Mouse (Mus musculus) liver, adult 2 months (tissue): ENCODE measurements around the gene Col6a3. TPM values are rescaled to one million over a fixed set of nuclear protein-coding genes. Genes with fewer than 3 reads are reported as not detected.
A peak's percentile ranks its signal among the peaks of the same experiment; 100 is the strongest.

Experiments
- DNase-seq: peaks from one replicate; pipeline ENCODE4 v3.0.0-alpha.2; 2011; ENCODE audit warnings: low read depth, low spot score; ENCODE audit errors: extremely low read depth
- H3K27ac ChIP-seq: fragments of 200-500 bp; replicated peaks from 2 replicates; pipeline ENCODE4 v1.5.1; 2012; ENCODE audit warnings: low read depth, mild to moderate bottlenecking, control low read depth, inconsistent platforms, low read length; ENCODE audit not compliant: insufficient read depth
- H3K27me3 ChIP-seq: fragments of 200-500 bp; 2 replicates; pipeline ENCODE4 v1.6.1; 2012; ENCODE audit warnings: mild to moderate bottlenecking, moderate library complexity, low read length, inconsistent platforms; ENCODE audit not compliant: control insufficient read depth, insufficient read depth
- H3K36me3 ChIP-seq: fragments of 200-500 bp; 2 replicates; pipeline ENCODE4 v1.6.1; 2012; ENCODE audit warnings: low read length, inconsistent platforms; ENCODE audit not compliant: control insufficient read depth, insufficient read depth
- H3K4me1 ChIP-seq: fragments of 200-500 bp; 2 replicates; pipeline ENCODE4 v1.6.1; 2011; ENCODE audit warnings: low read length; ENCODE audit not compliant: control insufficient read depth, insufficient read depth
- H3K4me3 ChIP-seq: fragments of 200-500 bp; 2 replicates; pipeline ENCODE4 v1.5.1; 2011; ENCODE audit warnings: low read depth, mild to moderate bottlenecking, control low read depth, low read length, moderate library complexity; ENCODE audit not compliant: insufficient read depth
- H3K79me2 ChIP-seq: fragments of 200-500 bp; 2 replicates; pipeline ENCODE4 v1.6.1; 2012; ENCODE audit warnings: inconsistent platforms, mild to moderate bottlenecking, low read length, moderate library complexity; ENCODE audit not compliant: control insufficient read depth, insufficient read depth
- H3K9ac ChIP-seq: fragments of 200-500 bp; 2 replicates; pipeline ENCODE4 v1.6.1; 2012; ENCODE audit warnings: low read depth, mild to moderate bottlenecking, control low read depth, inconsistent platforms, low read length
- CTCF ChIP-seq: fragments of 200-500 bp; IDR thresholded peaks from 2 replicates; pipeline ENCODE4 v1.5.1; 2011; ENCODE audit warnings: low read depth, low read length, control low read depth
- POLR2A ChIP-seq: fragments of 200-500 bp; IDR thresholded peaks from 2 replicates; pipeline ENCODE4 v1.6.1; 2011; ENCODE audit warnings: low read length, control low read depth; ENCODE audit not compliant: insufficient read depth; ENCODE audit errors: extremely low read depth
- WGBS: fragments of 180-500 bp; shearing (Covaris S2); methylation state at CpG from one replicate; pipeline ENCODE4 v1.1.7; 2018; 5-methylcytosine and 5-hydroxymethylcytosine counted together
- polyA plus RNA-seq: library from polyadenylated mRNA; depleted of rRNA; stranded (reverse); fragments of >200 nt; gene quantifications from 2 replicates; pipeline ENCODE4 v1.2.3, GENCODE M21; 2012
- total RNA-seq: library from RNA; depleted of rRNA; stranded (reverse); fragments of >200 nt; gene quantifications from 2 replicates; pipeline ENCODE4 v1.2.3, GENCODE M21; 2014

Gene Col6a3
- total and polyA plus RNA-seq, 2 experiments, result 2.1 to 5.5 TPM

- DNase-seq, result no peak
- TF ChIP-seq POLR2A, result no peak
- TF ChIP-seq CTCF, result no peak
- Histone ChIP-seq H3K27me3 (no peaks in the 10 kb centered on the region; the same call in 1 of the 2 replicates), H3K36me3 (no peaks in the 10 kb centered on the region), H3K4me3 (no peak overlapping the region), H3K4me1 (no peaks in the 10 kb centered on the region), H3K27ac (no peak overlapping the region), H3K79me2 (no peaks in the 10 kb centered on the region), H3K9ac (no peak overlapping the region)
- WGBS, result 76% methylated on average over 8 of the region's 8 CpGs
These were observed 93.6 kb downstream of the Col6a3 start for GRCm38 (mm10) chr1:90750169-90750568.

GRCm38 (mm10) chr1:90748544-90748943 lies 95.2 kb downstream of the Col6a3 start:
- H3K4me3 ChIP-seq, result no peak overlapping the region
- H3K36me3 ChIP-seq, result no peaks in the 10 kb centered on the region
- H3K27me3 ChIP-seq, result no peaks in the 10 kb centered on the region; the same call in 1 of the 2 replicates
- 66% methylated on average over 4 of the region's 4 CpGs for WGBS
- no peaks in the 10 kb centered on the region for H3K4me1 ChIP-seq
- no peak for DNase-seq
- H3K27ac ChIP-seq, result no peak overlapping the region
- H3K79me2 ChIP-seq, result no peaks in the 10 kb centered on the region
- no peak overlapping the region for H3K9ac ChIP-seq
- TF ChIP-seq POLR2A (no peak), CTCF (no peak)

- WGBS, result 26% methylated on average over 14 of the region's 14 CpGs
- no peaks in the 10 kb centered on the region for H3K4me1 ChIP-seq
- TF ChIP-seq CTCF, result no peak
- no peak for TF ChIP-seq POLR2A
- H3K27me3 ChIP-seq, result no peaks in the 10 kb centered on the region
- H3K79me2 ChIP-seq, result no peaks in the 10 kb centered on the region
- H3K4me3 ChIP-seq, result no peak overlapping the region
- no peak overlapping the region for H3K9ac ChIP-seq
- H3K36me3 ChIP-seq, result no peaks in the 10 kb centered on the region
- H3K27ac ChIP-seq, result no peak overlapping the region
- peak; percentile 19 for DNase-seq
These were observed 99.8 kb downstream of the Col6a3 start for GRCm38 (mm10) chr1:90743941-90744386.

- Histone ChIP-seq H3K4me1 (no peaks in the 10 kb centered on the region), H3K9ac (no peak overlapping the region), H3K27me3 (no peaks in the 10 kb centered on the region), H3K36me3 (no peaks in the 10 kb centered on the region), H3K27ac (no peak overlapping the region), H3K4me3 (no peak overlapping the region), H3K79me2 (no peaks in the 10 kb centered on the region)
- TF ChIP-seq POLR2A (no peak), CTCF (no peak)
- no peak for DNase-seq
- 52% methylated on average over 1 of the region's 1 CpGs for WGBS
These were observed 100.3 kb downstream of the Col6a3 start for GRCm38 (mm10) chr1:90743445-90743844.

GRCm38 (mm10) chr1:90742641-90743040 lies 101.1 kb downstream of the Col6a3 start:
- H3K27me3 ChIP-seq, result no peaks in the 10 kb centered on the region
- no peak for DNase-seq
- no peak overlapping the region for H3K27ac ChIP-seq
- H3K79me2 ChIP-seq, result no peaks in the 10 kb centered on the region
- no peak overlapping the region for H3K9ac ChIP-seq
- no peak for TF ChIP-seq CTCF
- TF ChIP-seq POLR2A, result no peak
- no peaks in the 10 kb centered on the region for H3K36me3 ChIP-seq
- H3K4me1 ChIP-seq, result no peaks in the 10 kb centered on the region
- H3K4me3 ChIP-seq, result no peak overlapping the region
- whole genome bisulfite sequencing, result 86% methylated on average over 7 of the region's 7 CpGs

- H3K27me3 ChIP-seq, result no peaks in the 10 kb centered on the region
- 80% methylated on average over 11 of the region's 11 CpGs for WGBS
- no peaks in the 10 kb centered on the region for H3K36me3 ChIP-seq
- no peak for TF ChIP-seq CTCF
- TF ChIP-seq POLR2A, result no peak
- no peak overlapping the region for H3K27ac ChIP-seq
- no peak overlapping the region for H3K4me3 ChIP-seq
- no peaks in the 10 kb centered on the region for H3K79me2 ChIP-seq
- no peaks in the 10 kb centered on the region for H3K4me1 ChIP-seq
- DNase-seq, result no peak
- H3K9ac ChIP-seq, result no peak overlapping the region
These were observed 103.3 kb downstream of the Col6a3 start for GRCm38 (mm10) chr1:90740216-90741170.
